Mouse (Mus musculus): ENCODE measurements around the gene Afg3l1. TPM values are rescaled to one million over a fixed set of nuclear protein-coding genes. Genes with fewer than 3 reads are reported as not detected.
A peak's percentile ranks its signal among the peaks of the same experiment; 100 is the strongest.
"Not testable (repeated sequence)": the region's sequence is repeated elsewhere in the genome, so short reads cannot be mapped to it uniquely, and the experiment has no call there.

Afg3l1 gene
- polyA plus RNA-seq, 1 experiment from 2014 or later = 55.9 TPM

- peaks cover 18% of the 10 kb centered on the region for H3K4me1 ChIP-seq
- not testable (repeated sequence) for H3K4me3 ChIP-seq; H3K9ac ChIP-seq; H3K27me3 ChIP-seq; H3K4me2 ChIP-seq; H3K9me3 ChIP-seq (replicated peaks); ATAC-seq; H3K36me3 ChIP-seq (ENCODE audit: poor library complexity, severe bottlenecking); H3K27ac ChIP-seq
- WGBS = 68% methylated on average over 5 of the region's 5 CpGs
Observed at GRCm38 (mm10) chr8:123474549-123474948, 3.2 kb upstream of the Afg3l1 start.

GRCm38 (mm10) chr8:123476911-123477736 lies 579 bp upstream of the Afg3l1 start:
- WGBS = 8% methylated on average over 34 of the region's 34 CpGs
- peaks cover 18% of the 10 kb centered on the region for H3K4me1 ChIP-seq
- peaks cover 20% of the 10 kb centered on the region for H3K36me3 ChIP-seq (ENCODE audit: poor library complexity, severe bottlenecking)
- no peaks in the 10 kb centered on the region for H3K9me3 ChIP-seq (replicated peaks)
- peak overlapping the region; percentile 72 for H3K4me3 ChIP-seq
- no peaks in the 10 kb centered on the region for H3K27me3 ChIP-seq
- H3K27ac ChIP-seq = peak overlapping the region; percentile 88
- H3K4me2 ChIP-seq = peak overlapping the region; percentile 82
- peak; percentile 55 for ATAC-seq
- H3K9ac ChIP-seq = peak overlapping the region; percentile 85

- no peak; the same call in 1 of the 2 replicates for ATAC-seq
- Histone ChIP-seq H3K27me3 (no peaks in the 10 kb centered on the region), H3K27ac (peak overlapping the region; percentile 88), H3K9ac (peak overlapping the region; percentile 85), H3K36me3 (ENCODE audit: poor library complexity, severe bottlenecking) (peaks cover 33% of the 10 kb centered on the region), H3K4me3 (peak overlapping the region; percentile 72), H3K9me3 (replicated peaks) (no peaks in the 10 kb centered on the region), H3K4me1 (peaks cover 18% of the 10 kb centered on the region), H3K4me2 (peak overlapping the region; percentile 82)
- 37% methylated on average over 16 of the region's 16 CpGs for WGBS
Observed at GRCm38 (mm10) chr8:123478456-123479218, 934 bp downstream of the Afg3l1 start.

- ATAC-seq = no peak
- H3K4me3 ChIP-seq = no peak overlapping the region
- H3K4me1 ChIP-seq = peaks cover 10% of the 10 kb centered on the region
- H3K9ac ChIP-seq = no peak overlapping the region
- no peak overlapping the region for H3K27ac ChIP-seq
- H3K4me2 ChIP-seq = no peak overlapping the region
- H3K9me3 ChIP-seq (replicated peaks) = no peaks in the 10 kb centered on the region
- H3K36me3 ChIP-seq (ENCODE audit: poor library complexity, severe bottlenecking) = peaks cover 72% of the 10 kb centered on the region
- 83% methylated on average over 7 of the region's 7 CpGs for WGBS
- no peaks in the 10 kb centered on the region for H3K27me3 ChIP-seq
Observed at GRCm38 (mm10) chr8:123482627-123483026, 4.9 kb downstream of the Afg3l1 start.

- Histone ChIP-seq H3K27me3 (no peaks in the 10 kb centered on the region), H3K9ac (no peak overlapping the region), H3K27ac (no peak overlapping the region), H3K36me3 (ENCODE audit: poor library complexity, severe bottlenecking) (peaks cover 96% of the 10 kb centered on the region), H3K4me1 (no peaks in the 10 kb centered on the region), H3K4me2 (no peak overlapping the region), H3K4me3 (no peak overlapping the region), H3K9me3 (replicated peaks) (no peaks in the 10 kb centered on the region)
- no peak for ATAC-seq
- WGBS = 92% methylated on average over 15 of the region's 15 CpGs
Observed at GRCm38 (mm10) chr8:123491280-123492075, 13.8 kb downstream of the Afg3l1 start.

GRCm38 (mm10) chr8:123492898-123493297 lies 15.2 kb downstream of the Afg3l1 start:
- Histone ChIP-seq H3K27ac (no peak overlapping the region), H3K4me2 (no peak overlapping the region), H3K4me1 (no peaks in the 10 kb centered on the region), H3K9ac (no peak overlapping the region), H3K4me3 (no peak overlapping the region), H3K36me3 (ENCODE audit: poor library complexity, severe bottlenecking) (peaks cover 96% of the 10 kb centered on the region), H3K9me3 (replicated peaks) (no peaks in the 10 kb centered on the region), H3K27me3 (no peaks in the 10 kb centered on the region)
- WGBS = 97% methylated on average over 9 of the region's 9 CpGs
- ATAC-seq = no peak

GRCm38 (mm10) chr8:123497699-123498098 lies 20.0 kb downstream of the Afg3l1 start:
- no peak overlapping the region for H3K27ac ChIP-seq
- H3K4me2 ChIP-seq = no peak overlapping the region
- no peak for ATAC-seq
- H3K9ac ChIP-seq = no peak overlapping the region
- H3K4me3 ChIP-seq = no peak overlapping the region
- 91% methylated on average over 4 of the region's 4 CpGs for WGBS
- H3K4me1 ChIP-seq = no peaks in the 10 kb centered on the region
- H3K27me3 ChIP-seq = no peaks in the 10 kb centered on the region
- peaks cover 98% of the 10 kb centered on the region for H3K36me3 ChIP-seq (ENCODE audit: poor library complexity, severe bottlenecking)
- no peaks in the 10 kb centered on the region for H3K9me3 ChIP-seq (replicated peaks)

GRCm38 (mm10) chr8:123498963-123499362 lies 21.3 kb downstream of the Afg3l1 start:
- Histone ChIP-seq H3K9me3 (replicated peaks) (no peaks in the 10 kb centered on the region), H3K27me3 (no peaks in the 10 kb centered on the region), H3K4me2 (no peak overlapping the region), H3K4me1 (no peaks in the 10 kb centered on the region), H3K9ac (no peak overlapping the region), H3K27ac (no peak overlapping the region), H3K4me3 (no peak overlapping the region), H3K36me3 (ENCODE audit: poor library complexity, severe bottlenecking) (peaks cover 98% of the 10 kb centered on the region)
- WGBS = 90% methylated on average over 11 of the region's 11 CpGs
- ATAC-seq = no peak

- Histone ChIP-seq H3K27ac (no peak overlapping the region), H3K27me3 (no peaks in the 10 kb centered on the region), H3K4me3 (no peak overlapping the region), H3K4me1 (no peaks in the 10 kb centered on the region), H3K36me3 (ENCODE audit: poor library complexity, severe bottlenecking) (peaks cover 98% of the 10 kb centered on the region), H3K9me3 (replicated peaks) (no peaks in the 10 kb centered on the region), H3K9ac (no peak overlapping the region), H3K4me2 (no peak overlapping the region)
- 93% methylated on average over 11 of the region's 11 CpGs for WGBS
- no peak for ATAC-seq
Observed at GRCm38 (mm10) chr8:123499556-123499955, 21.9 kb downstream of the Afg3l1 start.

- no peak overlapping the region for H3K27ac ChIP-seq
- H3K27me3 ChIP-seq = no peaks in the 10 kb centered on the region
- whole genome bisulfite sequencing = 91% methylated on average over 5 of the region's 5 CpGs
- H3K9me3 ChIP-seq (replicated peaks) = no peaks in the 10 kb centered on the region
- H3K4me2 ChIP-seq = no peak overlapping the region
- H3K36me3 ChIP-seq (ENCODE audit: poor library complexity, severe bottlenecking) = peaks cover 98% of the 10 kb centered on the region
- no peak overlapping the region for H3K4me3 ChIP-seq
- H3K9ac ChIP-seq = no peak overlapping the region
- no peak for ATAC-seq
- H3K4me1 ChIP-seq = no peaks in the 10 kb centered on the region
Observed at GRCm38 (mm10) chr8:123502192-123502591, 24.5 kb downstream of the Afg3l1 start.

GRCm38 (mm10) chr8:123503801-123504467 lies 26.2 kb downstream of the Afg3l1 start:
- Histone ChIP-seq H3K4me2 (no peak overlapping the region), H3K4me3 (no peak overlapping the region), H3K27ac (no peak overlapping the region), H3K9ac (no peak overlapping the region), H3K27me3 (no peaks in the 10 kb centered on the region), H3K36me3 (ENCODE audit: poor library complexity, severe bottlenecking) (peaks cover 100% of the 10 kb centered on the region), H3K9me3 (replicated peaks) (no peaks in the 10 kb centered on the region), H3K4me1 (no peaks in the 10 kb centered on the region)
- no peak for ATAC-seq
- WGBS = 98% methylated on average over 6 of the region's 6 CpGs
